ENCODE assay signal across 8 mouse cellular contexts in genomic region chr2:129199328-129200085, GRCm38 (mm10). TPM values are rescaled to one million over a fixed set of nuclear protein-coding genes. Genes with fewer than 3 reads are reported as not detected.
DNase-seq lines count a peak whose midpoint lies in the region; ATAC-seq and TF ChIP-seq lines count a peak whose summit lies in the region.

No protein-coding gene starts in this region.

- peak overlapping the region; percentile 86 for H3K4me3 ChIP-seq in heart, embryonic 13.5 days
- peak overlapping the region; percentile 92 for H3K4me3 ChIP-seq in limb, embryonic 14.5 days (replicated peaks; ENCODE audit: low read length)
- H3K4me3 ChIP-seq in olfactory bulb, adult 2 months (ENCODE audit: insufficient read depth, low read depth, low read length) = peak overlapping the region; percentile 81

- peak; percentile 25 for DNase-seq in cerebellum, adult 11 months
- DNase-seq in thymus, postnatal 4 days = peak; percentile 46
- DNase-seq in thymus, postnatal 0 days (ENCODE audit: low spot score) = no peak
- peak; percentile 22 for DNase-seq in limb, embryonic 14.5 days (ENCODE audit: low spot score)

- peaks cover 48% of the 10 kb centered on the region for H3K36me3 ChIP-seq in heart, embryonic 13.5 days
- H3K36me3 ChIP-seq in limb, embryonic 14.5 days (ENCODE audit: control insufficient read depth, insufficient read depth, low read length) = peaks cover 35% of the 10 kb centered on the region

- 22% methylated on average over 30 of the region's 31 CpGs for WGBS in heart, embryonic 13.5 days
- WGBS in limb, embryonic 14.5 days = 23% methylated on average over 26 of the region's 31 CpGs
- WGBS in olfactory bulb, adult 2 months = 12% methylated on average over 30 of the region's 31 CpGs

- no peak for TF ChIP-seq CTCF in olfactory bulb, adult 2 months (IDR thresholded peaks at IDR 0.05; ENCODE audit: insufficient read depth, low read depth, low read length)

- no peak for TF ChIP-seq POLR2A in limb, embryonic 14.5 days (IDR thresholded peaks at IDR 0.05; ENCODE audit: borderline replicate concordance, extremely low read depth, insufficient read depth, insufficient read length)
- TF ChIP-seq POLR2A in olfactory bulb, adult 2 months (IDR thresholded peaks at IDR 0.05; ENCODE audit: insufficient read depth, low read depth, low read length) = no peak

- H3K27me3 ChIP-seq in heart, embryonic 13.5 days (replicated peaks) = no peaks in the 10 kb centered on the region
- H3K27me3 ChIP-seq in limb, embryonic 14.5 days (ENCODE audit: control insufficient read depth, insufficient read depth, low read length) = no peaks in the 10 kb centered on the region

- no peaks in the 10 kb centered on the region for H3K9me3 ChIP-seq in heart, embryonic 13.5 days
- no peaks in the 10 kb centered on the region for H3K9me3 ChIP-seq in limb, embryonic 14.5 days (ENCODE audit: control insufficient read depth, low read length)

- peaks cover 37% of the 10 kb centered on the region for H3K4me1 ChIP-seq in heart, embryonic 13.5 days
- H3K4me1 ChIP-seq in limb, embryonic 14.5 days (ENCODE audit: control insufficient read depth, insufficient read depth, low read length) = peaks cover 10% of the 10 kb centered on the region
- H3K4me1 ChIP-seq in olfactory bulb, adult 2 months (ENCODE audit: control insufficient read depth, insufficient read depth, low read length) = 0 out of 2 replicates have a peak, but pooled peaks cover 2% of the 10 kb centered on the region

- peak overlapping the region; percentile 75 for H3K4me2 ChIP-seq in heart, embryonic 13.5 days
- peak overlapping the region; percentile 90 for H3K4me2 ChIP-seq in limb, embryonic 14.5 days (replicated peaks; ENCODE audit: low read depth, low read length, severe bottlenecking)

- peak overlapping the region; percentile 91 for H3K27ac ChIP-seq in heart, embryonic 13.5 days (replicated peaks)
- peak overlapping the region; percentile 88 for H3K27ac ChIP-seq in limb, embryonic 14.5 days (replicated peaks; ENCODE audit: low read depth, low read length)
- no peak overlapping the region for H3K27ac ChIP-seq in olfactory bulb, adult 2 months (ENCODE audit: insufficient read depth, low read depth, low read length)

- peak overlapping the region; percentile 94 for H3K9ac ChIP-seq in heart, embryonic 13.5 days
- H3K9ac ChIP-seq in limb, embryonic 14.5 days (ENCODE audit: low read depth, low read length, severe bottlenecking) = peak overlapping the region; percentile 90

- no peak for ATAC-seq in cerebellum, adult (ENCODE audit: insufficient number of reproducible peaks, low FRiP score, low TSS enrichment)
- no peak for ATAC-seq in heart, embryonic 13.5 days (ENCODE audit: extremely low read depth, insufficient number of reproducible peaks, low FRiP score, low TSS enrichment)
- ATAC-seq in limb, embryonic 14.5 days (ENCODE audit: low FRiP score, low read depth) = no peak
- no peak for ATAC-seq in monocyte, adult 5-6 weeks (replicated peaks; ENCODE audit: insufficient number of reproducible peaks, low FRiP score, low TSS enrichment, poor library complexity, severe bottlenecking)

RNA-seq across cellular contexts. Expression of gene Slc20a1, which starts 0.9 kb away (rescaled TPM):
- polyA plus RNA-seq in thymus, postnatal 0 days (2015; fragmentation: Nextera tagmentation; extraction: Ambion mirVana) = 33.3 and 42.5 TPM in 2 replicates
- polyA plus RNA-seq in heart, embryonic 13.5 days (2015; fragmentation: Nextera tagmentation; extraction: Ambion mirVana) = 24.9 and 29.9 TPM in 2 replicates
- polyA plus RNA-seq in limb, embryonic 14.5 days (2012; rRNA removed) = 40.6 and 40.8 TPM in 2 replicates
- 28.7 and 32.1 TPM in 2 replicates for polyA plus RNA-seq in limb, embryonic 14.5 days (2014; fragmentation: Nextera tagmentation; extraction: Ambion mirVana)
- 298 TPM in 1 of 2 replicates, not detected in the other for polyA plus RNA-seq in olfactory bulb, adult 2 months (2012; ENCODE audit: insufficient read depth, insufficient read length, low replicate concordance, missing spikeins)
- 139 to 316 TPM (median 186 TPM) in 3 replicates for total RNA-seq in monocyte, adult 5-6 weeks (2017)
